Mouse (Mus musculus) liver, embryonic 15.5 days (tissue): ENCODE data around the gene Dll1. TPM values are rescaled to one million over a fixed set of nuclear protein-coding genes. Genes with fewer than 3 reads are reported as not detected.

Experiments
- ATAC-seq: fragments of 200-750 bp; cut with Nextera tagmentation; 2 replicates; pipeline ENCODE4 v1.8.0; 2017; ENCODE audit warnings: moderate number of reproducible peaks, mild to moderate bottlenecking, moderate library complexity; ENCODE audit not compliant: insufficient read depth
- H3K27ac ChIP-seq: fragments of 300-500 bp; sonication (generic); replicated peaks from 2 replicates; pipeline ENCODE4 v1.5.1; 2015; ENCODE audit warnings: mild to moderate bottlenecking, inconsistent platforms
- H3K27me3 ChIP-seq: fragments of 300-500 bp; sonication (generic); 2 replicates; pipeline ENCODE4 v1.6.1; 2015; ENCODE audit warnings: mild to moderate bottlenecking, inconsistent platforms
- H3K36me3 ChIP-seq: fragments of 300-500 bp; sonication (generic); replicated peaks from 2 replicates; pipeline ENCODE4 v1.6.1; 2015; ENCODE audit warnings: moderate library complexity, mild to moderate bottlenecking, inconsistent platforms
- H3K4me1 ChIP-seq: fragments of 300-500 bp; sonication (generic); replicated peaks from 2 replicates; pipeline ENCODE4 v1.6.1; 2015; ENCODE audit warnings: inconsistent platforms
- H3K4me2 ChIP-seq: fragments of 300-500 bp; sonication (generic); 2 replicates; pipeline ENCODE4 v1.6.1; 2015; ENCODE audit warnings: moderate library complexity, mild to moderate bottlenecking, inconsistent platforms
- H3K4me3 ChIP-seq: fragments of 300-500 bp; sonication (generic); replicated peaks from 2 replicates; pipeline ENCODE4 v1.5.1; 2015; ENCODE audit warnings: mild to moderate bottlenecking, inconsistent platforms
- H3K9ac ChIP-seq: fragments of 300-500 bp; sonication (generic); 2 replicates; pipeline ENCODE4 v1.6.1; 2015; ENCODE audit warnings: moderate library complexity, mild to moderate bottlenecking, inconsistent platforms
- H3K9me3 ChIP-seq: fragments of 300-500 bp; sonication (generic); replicated peaks from 2 replicates; pipeline ENCODE4 v1.6.1; 2016; ENCODE audit warnings: inconsistent platforms
- WGBS: fragments of 180-500 bp; shearing (Covaris S2); methylation state at CpG from one replicate; pipeline ENCODE4 v1.1.7; 2015; ENCODE audit warnings: mixed read lengths; ENCODE audit not compliant: insufficient replicate concordance; 5-methylcytosine and 5-hydroxymethylcytosine counted together
- polyA plus RNA-seq: library from polyadenylated mRNA; unstranded; fragments of >200 nt; fragmentation: Nextera tagmentation; extraction: Ambion mirVana; gene quantifications from 2 replicates; pipeline ENCODE4 v1.2.1, GENCODE M21; 2015

The Dll1 gene
- polyA plus RNA-seq, 1 experiment from 2014 or later: 1.5 TPM

DNA sequence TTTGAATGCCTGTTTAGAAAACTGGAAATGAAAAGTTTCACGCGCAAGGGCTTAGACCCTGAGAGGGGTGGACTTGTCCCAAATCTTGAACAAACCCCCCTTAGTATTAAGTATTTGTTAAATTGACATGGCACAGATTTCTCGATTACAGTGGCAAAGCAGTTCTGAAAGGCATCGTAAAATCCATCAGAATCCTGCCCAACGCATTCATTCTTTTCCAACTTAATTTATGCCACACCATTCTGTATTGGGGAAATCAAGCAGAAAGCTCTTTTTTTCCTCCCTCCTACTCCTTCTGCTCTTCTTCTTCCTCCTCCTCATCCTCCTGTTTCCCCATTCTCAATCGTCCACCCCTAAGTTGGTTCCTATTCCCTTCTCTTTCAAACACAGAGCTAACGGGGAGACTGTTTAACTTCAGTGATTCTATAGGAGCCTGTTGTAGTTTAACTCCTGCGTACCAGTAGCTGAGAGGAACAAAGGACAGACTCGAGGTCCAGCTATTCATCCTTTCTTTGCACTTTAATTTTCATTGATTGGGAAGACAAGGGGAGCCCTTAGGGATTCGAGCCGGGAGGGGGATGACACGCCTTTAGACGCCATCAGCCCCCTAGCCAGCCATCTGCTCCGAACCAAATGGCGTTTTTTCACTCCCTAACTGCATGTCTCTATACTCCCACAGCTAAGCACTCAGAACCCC, 1.9 kb upstream of the Dll1 start:
- Histone ChIP-seq H3K36me3 (no peaks in the 10 kb centered on the region), H3K9me3 (no peaks in the 10 kb centered on the region), H3K4me1 (peaks cover 10% of the 10 kb centered on the region; the same call in 1 of the 2 replicates), H3K27ac (no peak overlapping the region), H3K4me2 (no peak overlapping the region), H3K27me3 (peaks cover 100% of the 10 kb centered on the region), H3K9ac (no peak overlapping the region), H3K4me3 (no peak overlapping the region)
- ATAC-seq: no peak
- 14% methylated on average over 15 of the region's 15 CpGs for WGBS

DNA sequence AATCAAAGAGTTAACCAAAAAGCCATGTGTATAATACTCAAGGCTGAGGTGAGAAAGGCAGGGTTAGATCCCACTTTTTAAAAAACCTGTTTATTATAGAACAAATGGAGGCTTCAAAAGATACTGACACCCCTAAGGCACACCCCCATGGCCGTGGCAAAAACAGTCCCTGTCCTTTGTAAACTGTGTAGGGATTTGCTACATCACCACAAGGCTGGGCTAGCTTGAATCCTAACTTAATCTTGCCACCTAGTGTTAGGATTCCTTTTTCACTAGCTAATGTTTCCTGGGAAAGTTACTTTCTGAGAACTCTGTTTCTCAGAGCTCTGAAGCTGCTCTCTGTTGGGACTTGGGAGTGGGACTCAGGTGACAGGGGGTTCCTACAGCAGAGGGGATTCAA, 1.2 kb upstream of the Dll1 start:
- H3K4me1 ChIP-seq: peaks cover 15% of the 10 kb centered on the region; the same call in 1 of the 2 replicates
- peaks cover 100% of the 10 kb centered on the region for H3K27me3 ChIP-seq
- ATAC-seq: no peak
- H3K4me3 ChIP-seq: no peak overlapping the region
- no peaks in the 10 kb centered on the region for H3K36me3 ChIP-seq
- H3K9me3 ChIP-seq: no peaks in the 10 kb centered on the region
- 0% methylated on average over 1 of the region's 1 CpGs for WGBS
- H3K27ac ChIP-seq: no peak overlapping the region
- H3K4me2 ChIP-seq: no peak overlapping the region
- no peak overlapping the region for H3K9ac ChIP-seq

DNA sequence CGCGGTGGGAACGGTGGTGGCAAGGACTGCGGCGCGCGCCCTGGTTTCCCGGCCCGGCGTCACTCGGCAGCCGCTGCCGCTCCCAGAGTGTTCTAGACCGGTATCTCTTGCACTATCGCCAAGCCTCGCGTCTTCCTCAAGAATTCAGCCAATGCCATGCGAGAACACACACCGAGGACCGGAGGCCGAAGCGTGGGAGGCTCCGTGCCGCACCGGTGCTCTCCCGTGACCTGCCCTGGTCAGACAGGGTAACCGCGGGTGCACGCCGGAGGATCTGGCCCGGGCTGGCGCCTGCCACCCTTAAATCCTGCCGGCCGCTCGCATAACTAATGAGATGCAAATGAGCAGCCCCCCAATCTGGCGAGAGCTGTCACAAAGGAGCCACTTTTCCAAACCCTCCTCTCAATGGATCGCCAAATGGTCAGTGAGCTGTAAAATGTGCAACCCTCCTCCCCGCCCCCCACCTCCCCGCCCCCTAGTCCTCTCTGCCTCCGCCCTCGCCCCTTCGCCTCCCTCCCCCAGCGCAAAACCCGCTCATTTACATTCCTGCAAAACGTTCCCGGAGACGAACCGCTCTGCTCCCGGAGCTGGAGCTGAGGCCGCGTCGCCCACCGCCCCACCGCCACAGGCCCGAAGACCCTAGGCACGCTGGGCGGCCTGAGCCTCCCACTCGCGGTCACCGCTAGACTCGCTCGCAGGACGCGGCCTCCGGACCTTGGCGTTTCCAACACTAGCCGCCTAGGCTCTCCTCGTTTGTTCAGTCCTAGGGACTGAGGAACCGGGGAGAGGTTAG, 775 bp downstream of the Dll1 start:
- Histone ChIP-seq H3K9me3 (no peaks in the 10 kb centered on the region), H3K4me1 (peaks cover 22% of the 10 kb centered on the region), H3K27ac (peak overlapping the region; percentile 70; the same call in 1 of the 2 replicates), H3K36me3 (no peaks in the 10 kb centered on the region; the same call in 1 of the 2 replicates), H3K27me3 (peaks cover 93% of the 10 kb centered on the region), H3K4me3 (peak overlapping the region; percentile 54), H3K4me2 (peak overlapping the region; percentile 63), H3K9ac (peak overlapping the region; percentile 15; the same call in 1 of the 2 replicates)
- under 1% methylated on average over 68 of the region's 69 CpGs for WGBS
- ATAC-seq: peak; percentile 68

DNA sequence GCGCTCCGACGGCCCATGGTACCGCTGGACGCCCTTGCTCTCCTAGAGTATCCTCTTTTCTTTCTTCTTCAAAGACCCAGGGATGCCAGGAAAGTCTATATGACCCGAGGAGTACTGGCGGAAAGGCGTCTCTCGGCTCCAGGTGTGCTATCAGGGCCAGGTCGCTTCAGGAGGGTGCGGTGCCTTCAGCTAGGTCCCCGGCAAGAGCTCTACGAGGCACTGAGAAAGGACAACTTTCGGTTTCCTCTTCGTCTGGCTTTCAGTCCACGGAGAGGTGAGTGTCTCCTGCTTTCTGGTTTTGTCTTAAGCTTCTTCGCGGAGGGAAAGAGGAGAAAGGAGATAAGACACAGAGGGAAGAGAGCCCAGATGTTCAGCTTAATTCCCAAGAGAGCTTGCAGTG, 1.4 kb downstream of the Dll1 start:
- peak overlapping the region; percentile 15; the same call in 1 of the 2 replicates for H3K9ac ChIP-seq
- H3K4me1 ChIP-seq: peaks cover 21% of the 10 kb centered on the region
- H3K4me2 ChIP-seq: peak overlapping the region; percentile 63
- no peak overlapping the region for H3K27ac ChIP-seq
- H3K4me3 ChIP-seq: peak overlapping the region; percentile 54
- under 1% methylated on average over 18 of the region's 18 CpGs for WGBS
- H3K36me3 ChIP-seq: no peaks in the 10 kb centered on the region; the same call in 1 of the 2 replicates
- no peak for ATAC-seq
- H3K27me3 ChIP-seq: peaks cover 91% of the 10 kb centered on the region
- no peaks in the 10 kb centered on the region for H3K9me3 ChIP-seq

DNA sequence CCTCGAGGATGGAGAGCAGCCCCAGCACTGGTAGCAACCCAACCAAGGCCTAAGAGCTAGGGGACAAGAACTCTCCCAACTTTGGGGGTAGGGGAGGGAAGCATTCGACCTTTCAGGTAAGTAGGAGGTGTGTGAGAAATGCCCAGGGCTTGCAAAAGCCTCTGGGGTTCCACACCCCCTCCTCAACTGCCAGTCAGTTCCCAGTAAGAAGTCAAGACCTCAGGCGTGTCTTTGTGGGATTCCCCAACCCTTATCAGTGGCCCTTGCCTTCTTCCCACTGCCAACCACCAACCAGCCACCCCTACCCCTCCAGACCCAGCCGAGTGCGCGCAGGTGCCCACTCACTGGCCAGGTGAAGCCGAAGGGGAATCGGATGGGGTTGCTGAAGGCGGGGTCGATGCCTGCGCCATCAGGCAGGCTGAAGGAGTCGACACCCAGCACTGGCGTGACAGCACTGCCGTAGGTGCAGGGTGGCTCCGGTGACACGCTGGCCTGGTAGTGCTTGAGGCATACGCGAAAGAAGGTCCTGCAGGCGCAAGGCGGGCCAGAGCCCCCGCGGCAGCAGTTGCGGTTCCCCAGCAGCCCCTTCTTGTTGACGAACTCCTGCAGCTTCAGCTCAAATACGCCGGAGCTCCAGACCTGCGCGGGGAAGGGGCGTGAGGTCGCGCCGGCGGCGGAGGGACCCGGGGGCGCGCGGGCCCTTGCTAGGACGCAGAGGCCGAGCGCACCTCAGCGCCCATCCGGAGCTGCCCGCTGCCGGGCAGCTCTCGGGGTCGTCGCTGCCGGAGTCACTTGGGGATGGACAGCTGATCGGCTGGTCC, 2.1 kb downstream of the Dll1 start:
- Histone ChIP-seq H3K9ac (peak overlapping the region; percentile 15; the same call in 1 of the 2 replicates), H3K27me3 (peaks cover 84% of the 10 kb centered on the region), H3K4me3 (peak overlapping the region; percentile 54), H3K4me2 (peak overlapping the region; percentile 63), H3K4me1 (peaks cover 21% of the 10 kb centered on the region), H3K36me3 (no peaks in the 10 kb centered on the region; the same call in 1 of the 2 replicates), H3K9me3 (no peaks in the 10 kb centered on the region), H3K27ac (no peak overlapping the region)
- 1% methylated on average over 50 of the region's 50 CpGs for WGBS
- no peak for ATAC-seq

DNA sequence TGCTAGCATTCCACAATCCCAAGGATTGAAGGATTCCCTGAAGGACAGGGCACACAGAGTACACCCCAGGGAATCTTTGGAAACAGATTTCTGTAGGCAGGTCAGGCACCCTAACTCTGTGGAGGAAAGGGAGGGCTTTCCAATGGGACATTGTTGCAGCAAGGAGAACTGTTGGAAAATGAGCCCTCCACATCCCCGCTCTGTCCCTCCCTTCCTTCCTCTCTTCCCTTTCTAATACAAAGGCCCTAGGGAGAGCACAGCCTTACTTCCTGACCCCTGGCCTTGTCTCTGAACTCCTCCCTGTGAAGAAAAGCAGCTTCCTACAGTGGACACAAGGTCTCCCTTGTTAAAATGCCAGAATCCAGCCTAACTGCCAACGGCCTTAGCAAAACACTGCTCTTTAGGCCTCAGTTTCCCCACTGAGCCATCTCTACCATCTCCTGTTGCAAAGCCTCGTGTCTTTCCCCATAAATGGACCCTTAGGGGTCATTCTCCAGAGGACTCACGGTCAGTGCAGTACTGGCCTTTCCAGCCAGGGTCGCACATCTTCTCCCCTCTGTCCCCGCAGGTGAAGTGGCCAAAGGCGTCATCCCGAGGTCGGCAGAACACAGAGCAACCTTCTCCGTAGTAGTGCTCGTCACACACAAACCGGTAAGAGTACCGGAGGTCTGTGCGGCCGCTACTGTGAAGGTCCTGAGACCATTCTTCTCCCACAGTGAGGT, 3.6 kb downstream of the Dll1 start:
- H3K4me3 ChIP-seq: no peak overlapping the region
- H3K36me3 ChIP-seq: peaks cover 5% of the 10 kb centered on the region; the same call in 1 of the 2 replicates
- H3K27ac ChIP-seq: no peak overlapping the region
- H3K27me3 ChIP-seq: peaks cover 70% of the 10 kb centered on the region
- H3K9me3 ChIP-seq: no peaks in the 10 kb centered on the region
- no peak for ATAC-seq
- no peak overlapping the region for H3K4me2 ChIP-seq
- WGBS: 55% methylated on average over 15 of the region's 15 CpGs
- H3K4me1 ChIP-seq: peaks cover 21% of the 10 kb centered on the region
- H3K9ac ChIP-seq: no peak overlapping the region

DNA sequence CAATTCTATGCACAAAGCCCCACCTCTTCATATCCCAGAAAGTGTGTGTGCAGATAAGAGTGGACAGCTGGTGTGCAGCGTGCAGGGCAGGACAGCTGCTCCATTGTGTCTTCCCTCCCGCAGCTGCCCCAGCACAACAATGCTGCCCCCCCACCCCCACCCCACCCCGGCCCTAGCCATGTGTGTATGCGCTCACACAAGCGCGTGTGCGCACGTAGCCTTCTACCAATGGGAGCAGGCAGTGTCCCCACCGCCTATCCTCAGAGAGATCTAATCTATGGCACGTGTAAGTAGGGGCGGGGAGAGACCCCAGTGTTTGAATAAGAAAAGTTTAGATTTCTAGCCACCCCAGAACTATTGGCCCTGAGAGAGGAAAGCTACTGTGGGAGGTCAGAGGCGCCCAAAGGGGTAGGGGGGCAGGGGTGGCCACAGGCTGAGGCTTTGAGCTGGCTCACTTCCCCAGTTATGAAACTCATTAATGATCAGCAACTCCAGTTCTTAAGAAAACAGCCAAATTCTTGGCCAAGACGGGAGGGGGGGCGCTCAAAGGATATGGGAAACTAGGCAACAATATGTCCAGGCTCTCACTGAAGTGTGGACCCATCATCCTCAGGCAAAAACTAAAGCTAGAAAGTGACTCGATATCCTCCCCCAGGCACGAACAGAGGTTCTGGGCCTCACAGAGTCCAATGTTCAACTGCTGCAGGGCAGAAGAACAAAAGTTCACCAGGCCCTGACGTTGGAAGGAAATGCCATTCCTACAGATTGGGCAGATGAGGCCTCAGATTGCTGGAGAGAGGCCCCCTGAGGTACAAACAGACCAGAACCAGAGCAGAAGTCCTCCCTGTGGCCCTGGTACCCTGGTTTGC, 4.5 kb downstream of the Dll1 start:
- H3K9ac ChIP-seq: no peak overlapping the region
- no peak overlapping the region for H3K27ac ChIP-seq
- ATAC-seq: no peak
- H3K4me1 ChIP-seq: peaks cover 21% of the 10 kb centered on the region
- H3K4me2 ChIP-seq: no peak overlapping the region
- no peaks in the 10 kb centered on the region for H3K9me3 ChIP-seq
- 37% methylated on average over 17 of the region's 17 CpGs for WGBS
- H3K36me3 ChIP-seq: peaks cover 10% of the 10 kb centered on the region; the same call in 1 of the 2 replicates
- peaks cover 61% of the 10 kb centered on the region for H3K27me3 ChIP-seq
- no peak overlapping the region for H3K4me3 ChIP-seq

DNA sequence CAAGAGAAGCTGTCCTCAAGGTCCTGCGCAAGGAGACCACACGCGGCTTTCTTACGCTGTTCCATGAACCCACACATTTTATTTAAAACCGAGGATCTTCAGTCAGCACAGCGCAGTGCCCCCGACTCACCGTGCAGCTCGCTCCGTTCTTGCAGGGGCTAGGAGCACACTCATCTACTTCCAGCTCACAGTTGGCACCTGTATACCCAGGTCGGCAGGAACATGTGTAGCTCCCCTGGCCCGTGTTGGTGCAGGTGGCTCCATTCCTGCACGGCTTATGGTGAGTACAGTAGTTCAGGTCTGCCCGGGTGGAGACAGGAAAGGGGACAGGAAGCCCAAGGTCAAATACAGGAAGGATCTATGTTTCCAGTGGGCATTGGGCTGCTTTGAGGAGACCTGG, 6.3 kb downstream of the Dll1 start:
- Histone ChIP-seq H3K9me3 (no peaks in the 10 kb centered on the region), H3K4me3 (no peak overlapping the region), H3K27me3 (peaks cover 43% of the 10 kb centered on the region), H3K9ac (no peak overlapping the region), H3K4me1 (peaks cover 20% of the 10 kb centered on the region), H3K27ac (no peak overlapping the region), H3K36me3 (peaks cover 10% of the 10 kb centered on the region; the same call in 1 of the 2 replicates), H3K4me2 (no peak overlapping the region)
- WGBS: 70% methylated on average over 14 of the region's 14 CpGs
- no peak for ATAC-seq

DNA sequence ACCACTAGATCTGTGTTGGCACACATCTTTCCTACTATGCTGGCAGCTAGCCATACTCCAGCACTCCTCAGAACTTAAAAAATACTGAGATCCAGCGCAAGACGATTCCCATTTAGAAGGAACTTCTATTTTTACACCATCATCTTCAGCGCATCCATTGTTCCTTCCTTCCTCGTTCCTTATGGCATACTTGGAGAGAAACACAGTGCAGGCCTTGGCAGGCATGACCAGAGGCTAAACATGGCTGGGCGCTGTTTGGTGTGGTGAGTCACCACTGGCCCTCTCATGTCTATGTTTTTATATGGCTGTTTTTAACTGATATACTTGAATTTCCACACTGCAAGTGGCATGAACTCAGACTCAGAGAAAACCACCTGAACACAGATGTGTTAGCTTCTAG, 11.0 kb downstream of the Dll1 start:
- peaks cover 5% of the 10 kb centered on the region; the same call in 1 of the 2 replicates for H3K27me3 ChIP-seq
- ATAC-seq: no peak
- 52% methylated on average over 5 of the region's 5 CpGs for WGBS
- H3K4me2 ChIP-seq: no peak overlapping the region
- no peak overlapping the region for H3K27ac ChIP-seq
- H3K36me3 ChIP-seq: 0 out of 2 replicates have a peak, but pooled peaks cover 10% of the 10 kb centered on the region
- no peak overlapping the region for H3K4me3 ChIP-seq
- no peaks in the 10 kb centered on the region for H3K4me1 ChIP-seq
- H3K9me3 ChIP-seq: no peaks in the 10 kb centered on the region
- no peak overlapping the region for H3K9ac ChIP-seq
